Mouse (Mus musculus) small intestine, adult 2 months (tissue): ENCODE measurements around the gene Mesp1.

Experiments
- CTCF ChIP-seq: fragments of 200-500 bp; IDR thresholded peaks from 2 replicates; pipeline ENCODE4 v1.5.1; 2012; ENCODE audit warnings: low read depth, mild to moderate bottlenecking, control low read depth, inconsistent platforms, low read length, moderate library complexity, mixed read lengths; ENCODE audit not compliant: insufficient replicate concordance, insufficient read length; ENCODE audit errors: extremely low read depth
- POLR2A ChIP-seq: fragments of 200-500 bp; IDR thresholded peaks from 2 replicates; pipeline ENCODE4 v1.6.1; 2012; ENCODE audit warnings: low read depth, mild to moderate bottlenecking, control low read depth, inconsistent platforms, low read length, moderate library complexity

DNA sequence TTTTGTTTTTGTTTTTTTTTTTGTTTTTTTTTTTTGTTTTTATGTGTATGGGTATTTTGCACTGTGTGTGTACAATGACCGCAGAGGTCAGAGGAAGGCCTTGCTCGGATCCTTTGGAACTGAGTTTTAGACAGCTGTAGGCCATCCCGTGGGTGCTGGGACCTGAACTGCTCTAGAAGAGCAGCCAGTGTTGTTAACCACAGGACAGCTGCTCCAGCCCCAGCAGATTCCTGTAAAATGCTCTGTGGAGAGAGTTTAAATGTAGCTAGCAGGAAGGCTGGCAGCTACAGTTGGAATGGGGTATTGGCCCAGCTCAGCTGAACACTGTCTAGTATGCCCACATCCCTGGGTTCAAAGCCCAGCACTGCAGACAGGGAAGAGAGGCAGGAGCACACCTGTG is 23.9 kb downstream of the Mesp1 start:
- TF ChIP-seq CTCF (no peak), POLR2A (no peak)
